ENCODE assay signal across 8 mouse cellular contexts in genomic region chr8:83862439-83863268, GRCm38 (mm10). TPM values are rescaled to one million over a fixed set of nuclear protein-coding genes. Genes with fewer than 3 reads are reported as not detected.
A peak's percentile ranks its signal among the peaks of the same experiment; 100 is the strongest.
DNase-seq lines count a peak whose midpoint lies in the region; ATAC-seq and TF ChIP-seq lines count a peak whose summit lies in the region.

No protein-coding gene starts in this region.

- no peak for TF ChIP-seq CTCF in lung, embryonic 14.5 days (IDR thresholded peaks at IDR 0.05; ENCODE audit: low read depth)

- H3K4me3 ChIP-seq in lung, embryonic 14.5 days (ENCODE audit: low read depth, low read length): peak overlapping the region; percentile 16
- H3K4me3 ChIP-seq in forebrain, embryonic 10.5 days: peak overlapping the region; percentile 46
- H3K4me3 ChIP-seq in limb, embryonic 14.5 days (replicated peaks; ENCODE audit: low read length): 0 out of 2 replicates have a peak overlapping the region, but pooled peaks have one; percentile 1

- peak; percentile 32 for DNase-seq in lung, embryonic 14.5 days
- no peak for DNase-seq in lung, postnatal 36 days
- peak; percentile 39 for DNase-seq in forebrain, embryonic 10.5 days (ENCODE audit: extremely low spot score, low spot score)
- DNase-seq in limb, embryonic 14.5 days (ENCODE audit: low spot score): no peak
- peak; percentile 40 for DNase-seq in retina, postnatal 1 day
- DNase-seq in c-Kit-positive CD71-positive TER-119-positive erythroid progenitor cells, embryonic 14.5 days (ENCODE audit: low spot score): no peak
- DNase-seq in right cerebral cortex, postnatal 36 days (ENCODE audit: low spot score in 2 of 2): no peak
- no peak for DNase-seq in kidney, adult 8-10 months

- H3K4me2 ChIP-seq in lung, embryonic 14.5 days: peak overlapping the region; percentile 59
- peak overlapping the region; percentile 26 for H3K4me2 ChIP-seq in limb, embryonic 14.5 days (replicated peaks; ENCODE audit: low read depth, low read length, severe bottlenecking)

- no peak overlapping the region for H3K27ac ChIP-seq in lung, embryonic 14.5 days (ENCODE audit: low read depth)
- H3K27ac ChIP-seq in forebrain, embryonic 10.5 days: peak overlapping the region; percentile 62; the same call in 1 of the 2 replicates
- H3K27ac ChIP-seq in limb, embryonic 14.5 days (replicated peaks; ENCODE audit: low read depth, low read length): no peak overlapping the region

- no peak for TF ChIP-seq POLR2A in limb, embryonic 14.5 days (IDR thresholded peaks at IDR 0.05; ENCODE audit: borderline replicate concordance, extremely low read depth, insufficient read depth, insufficient read length)

- H3K4me1 ChIP-seq in lung, embryonic 14.5 days (ENCODE audit: insufficient read depth): no peaks in the 10 kb centered on the region
- peaks cover 10% of the 10 kb centered on the region for H3K4me1 ChIP-seq in forebrain, embryonic 10.5 days
- 0 out of 2 replicates have a peak, but pooled peaks cover 5% of the 10 kb centered on the region for H3K4me1 ChIP-seq in limb, embryonic 14.5 days (ENCODE audit: control insufficient read depth, insufficient read depth, low read length)

- WGBS in lung, embryonic 14.5 days: 7% methylated on average over 24 of the region's 24 CpGs
- WGBS in forebrain, embryonic 10.5 days: 6% methylated on average over 24 of the region's 24 CpGs
- WGBS in limb, embryonic 14.5 days: 5% methylated on average over 24 of the region's 24 CpGs

- H3K9ac ChIP-seq in lung, embryonic 14.5 days: peak overlapping the region; percentile 5
- H3K9ac ChIP-seq in limb, embryonic 14.5 days (ENCODE audit: low read depth, low read length, severe bottlenecking): no peak overlapping the region

- no peak for ATAC-seq in lung, embryonic 14.5 days (ENCODE audit: insufficient read depth)
- ATAC-seq in limb, embryonic 14.5 days (ENCODE audit: low FRiP score, low read depth): no peak

- no peaks in the 10 kb centered on the region for H3K27me3 ChIP-seq in lung, embryonic 14.5 days (ENCODE audit: insufficient read depth, low read length)
- H3K27me3 ChIP-seq in forebrain, embryonic 10.5 days (ENCODE audit: poor library complexity, severe bottlenecking): peaks cover 19% of the 10 kb centered on the region
- no peaks in the 10 kb centered on the region for H3K27me3 ChIP-seq in limb, embryonic 14.5 days (ENCODE audit: control insufficient read depth, insufficient read depth, low read length)

- no peaks in the 10 kb centered on the region for H3K9me3 ChIP-seq in lung, embryonic 14.5 days (ENCODE audit: low read depth, low read length)
- H3K9me3 ChIP-seq in forebrain, embryonic 10.5 days: no peaks in the 10 kb centered on the region
- H3K9me3 ChIP-seq in limb, embryonic 14.5 days (ENCODE audit: control insufficient read depth, low read length): no peaks in the 10 kb centered on the region

- H3K36me3 ChIP-seq in lung, embryonic 14.5 days (ENCODE audit: insufficient read depth): no peaks in the 10 kb centered on the region
- no peaks in the 10 kb centered on the region for H3K36me3 ChIP-seq in forebrain, embryonic 10.5 days (replicated peaks)
- H3K36me3 ChIP-seq in limb, embryonic 14.5 days (ENCODE audit: control insufficient read depth, insufficient read depth, low read length): no peaks in the 10 kb centered on the region

RNA-seq across cellular contexts. Expression of gene Adgrl1, which starts 37.3 kb away (rescaled TPM):
- 23.3 and 29.1 TPM in 2 replicates for polyA plus RNA-seq in lung, embryonic 14.5 days (2014; fragmentation: Nextera tagmentation; extraction: Ambion mirVana)
- 11.1 and 12.5 TPM in 2 replicates for polyA plus RNA-seq in forebrain, embryonic 10.5 days (2016; fragmentation: Nextera tagmentation; extraction: Ambion mirVana)
- 123 and 177 TPM in 2 replicates for polyA plus RNA-seq in limb, embryonic 14.5 days (2012; rRNA removed)
- 38.5 and 45.3 TPM in 2 replicates for polyA plus RNA-seq in limb, embryonic 14.5 days (2014; fragmentation: Nextera tagmentation; extraction: Ambion mirVana)

Comparison
In these comparisons a context has a peak if more than half of its experiments do, and no peak if none do; other contexts are left out.
1. DNase-seq: peak in lung, embryonic 14.5 days (single experiment), forebrain, embryonic 10.5 days (single experiment) and retina, postnatal 1 day (single experiment); none in lung, postnatal 36 days (single experiment), limb, embryonic 14.5 days (single experiment), c-Kit-positive CD71-positive TER-119-positive erythroid progenitor cells, embryonic 14.5 days (single experiment), right cerebral cortex, postnatal 36 days (0 of 2) and kidney, adult 8-10 months (0 of 2).
2. Peak in every context shown above with its lines, with median percentiles within 50 percentile points of each other: H3K4me3 ChIP-seq.